Mouse (Mus musculus) kidney, postnatal 0 days (tissue): ENCODE data around the gene N4bp1. TPM values are rescaled to one million over a fixed set of nuclear protein-coding genes. Genes with fewer than 3 reads are reported as not detected.
A peak's percentile ranks its signal among the peaks of the same experiment; 100 is the strongest.

Experiments
- ATAC-seq: fragments of 200-750 bp; cut with Nextera tagmentation; replicated peaks from 2 replicates; pipeline ENCODE4 v1.8.0; 2017; ENCODE audit warnings: low read depth, moderate number of reproducible peaks, moderate TSS enrichment, moderate library complexity; ENCODE audit not compliant: low FRiP score
- DNase-seq: peaks from one replicate; pipeline ENCODE4 v3.0.0-alpha.2; 2016; ENCODE audit warnings: low spot score
- H3K27ac ChIP-seq: fragments of 300-500 bp; sonication (generic); 2 replicates; pipeline ENCODE4 v1.5.1; 2014; ENCODE audit warnings: mild to moderate bottlenecking
- H3K27me3 ChIP-seq: fragments of 300-500 bp; sonication (generic); 2 replicates; pipeline ENCODE4 v1.6.1; 2014; ENCODE audit warnings: low read length, mixed read lengths; ENCODE audit not compliant: insufficient read depth
- H3K36me3 ChIP-seq: fragments of 300-500 bp; sonication (generic); 2 replicates; pipeline ENCODE4 v1.6.1; 2014; ENCODE audit warnings: low read length, mixed read lengths; ENCODE audit not compliant: insufficient read depth
- H3K4me1 ChIP-seq: fragments of 300-500 bp; sonication (generic); replicated peaks from 2 replicates; pipeline ENCODE4 v1.6.1; 2014; ENCODE audit warnings: antibody characterized with exemption, low read length, mixed read lengths; ENCODE audit not compliant: insufficient read depth
- H3K4me2 ChIP-seq: fragments of 300-500 bp; sonication (generic); 2 replicates; pipeline ENCODE4 v1.6.1; 2014; ENCODE audit warnings: mild to moderate bottlenecking, low read length, moderate library complexity, mixed read lengths
- H3K4me3 ChIP-seq: fragments of 300-500 bp; sonication (generic); replicated peaks from 2 replicates; pipeline ENCODE4 v1.5.1; 2014; ENCODE audit warnings: low read depth, low read length
- H3K9ac ChIP-seq: fragments of 300-500 bp; sonication (generic); 2 replicates; pipeline ENCODE4 v1.6.1; 2014; ENCODE audit warnings: low read depth, low read length
- H3K9me3 ChIP-seq: fragments of 300-500 bp; sonication (generic); replicated peaks from 2 replicates; pipeline ENCODE4 v1.6.1; 2016; ENCODE audit warnings: low read length, inconsistent platforms, mixed read lengths
- CTCF ChIP-seq: IDR thresholded peaks from 2 replicates; pipeline ENCODE4 v1.5.1; 2016; ENCODE audit warnings: antibody characterized with exemption, low read depth, mild to moderate bottlenecking, moderate library complexity
- WGBS: fragments of 180-500 bp; shearing (Covaris S2); extraction: QIAGEN DNeasy Blood & Tissue Kit; methylation state at CpG from one replicate; pipeline ENCODE4 v1.1.7; 2014; 5-methylcytosine and 5-hydroxymethylcytosine counted together
- polyA plus RNA-seq: library from polyadenylated mRNA; unstranded; fragments of >200 nt; fragmentation: Nextera tagmentation; extraction: Ambion mirVana; gene quantifications from 2 replicates; pipeline ENCODE4 v1.2.1, GENCODE M21; 2015

N4bp1 gene
- polyA plus RNA-seq, 1 experiment from 2014 or later = 6.3 TPM

- H3K27me3 ChIP-seq = no peaks in the 10 kb centered on the region
- no peak for TF ChIP-seq CTCF
- no peak for DNase-seq
- H3K9ac ChIP-seq = no peak overlapping the region
- ATAC-seq = no peak
- no peak overlapping the region for H3K27ac ChIP-seq
- H3K4me2 ChIP-seq = no peak overlapping the region
- no peaks in the 10 kb centered on the region for H3K4me1 ChIP-seq
- no peak overlapping the region for H3K4me3 ChIP-seq
- no peaks in the 10 kb centered on the region for H3K36me3 ChIP-seq
- H3K9me3 ChIP-seq = no peaks in the 10 kb centered on the region
- 65% methylated on average over 2 of the region's 2 CpGs for WGBS
Measured at GRCm38 (mm10) chr8:86917689-86918088, 32.6 kb upstream of the N4bp1 start.

- H3K9ac ChIP-seq = no peak overlapping the region
- no peak overlapping the region for H3K4me2 ChIP-seq
- no peaks in the 10 kb centered on the region for H3K9me3 ChIP-seq
- no peaks in the 10 kb centered on the region for H3K4me1 ChIP-seq
- no peaks in the 10 kb centered on the region for H3K27me3 ChIP-seq
- no peak for TF ChIP-seq CTCF
- H3K27ac ChIP-seq = no peak overlapping the region
- 82% methylated on average over 4 of the region's 4 CpGs for WGBS
- DNase-seq (no peak), ATAC-seq (no peak)
- H3K4me3 ChIP-seq = no peak overlapping the region
- H3K36me3 ChIP-seq = no peaks in the 10 kb centered on the region
Measured at GRCm38 (mm10) chr8:86916369-86916768, 31.3 kb upstream of the N4bp1 start.

GRCm38 (mm10) chr8:86911136-86911535 is 26.1 kb upstream of the N4bp1 start:
- Histone ChIP-seq H3K9me3 (no peaks in the 10 kb centered on the region), H3K36me3 (no peaks in the 10 kb centered on the region), H3K4me1 (no peaks in the 10 kb centered on the region), H3K4me3 (no peak overlapping the region), H3K4me2 (no peak overlapping the region), H3K9ac (no peak overlapping the region), H3K27ac (no peak overlapping the region), H3K27me3 (no peaks in the 10 kb centered on the region)
- 64% methylated on average over 8 of the region's 8 CpGs for WGBS
- DNase-seq (no peak), ATAC-seq (peak; percentile 59)
- TF ChIP-seq CTCF = no peak

- H3K9ac ChIP-seq = no peak overlapping the region
- TF ChIP-seq CTCF = no peak
- no peaks in the 10 kb centered on the region for H3K9me3 ChIP-seq
- H3K4me1 ChIP-seq = no peaks in the 10 kb centered on the region
- 77% methylated on average over 7 of the region's 7 CpGs for WGBS
- no peak overlapping the region for H3K4me3 ChIP-seq
- H3K36me3 ChIP-seq = no peaks in the 10 kb centered on the region
- DNase-seq = no peak
- H3K27ac ChIP-seq = no peak overlapping the region
- H3K27me3 ChIP-seq = no peaks in the 10 kb centered on the region
- no peak overlapping the region for H3K4me2 ChIP-seq
- no peak for ATAC-seq
Measured at GRCm38 (mm10) chr8:86910250-86910649, 25.2 kb upstream of the N4bp1 start.

- H3K4me2 ChIP-seq = no peak overlapping the region
- no peak overlapping the region for H3K4me3 ChIP-seq
- H3K9me3 ChIP-seq = no peaks in the 10 kb centered on the region
- no peaks in the 10 kb centered on the region for H3K27me3 ChIP-seq
- H3K27ac ChIP-seq = no peak overlapping the region
- no peaks in the 10 kb centered on the region for H3K36me3 ChIP-seq
- H3K9ac ChIP-seq = no peak overlapping the region
- WGBS = 12% methylated on average over 6 of the region's 6 CpGs
- no peaks in the 10 kb centered on the region for H3K4me1 ChIP-seq
- ATAC-seq (no peak), DNase-seq (peak; percentile 92)
- peak; percentile 94 for TF ChIP-seq CTCF
Measured at GRCm38 (mm10) chr8:86908536-86908935, 23.5 kb upstream of the N4bp1 start.

GRCm38 (mm10) chr8:86904911-86905310 is 19.9 kb upstream of the N4bp1 start:
- Histone ChIP-seq H3K4me2 (no peak overlapping the region), H3K9ac (no peak overlapping the region), H3K9me3 (no peaks in the 10 kb centered on the region), H3K4me3 (no peak overlapping the region), H3K4me1 (0 out of 2 replicates have a peak, but pooled peaks cover 3% of the 10 kb centered on the region), H3K27me3 (no peaks in the 10 kb centered on the region), H3K36me3 (no peaks in the 10 kb centered on the region), H3K27ac (no peak overlapping the region)
- ATAC-seq (no peak), DNase-seq (no peak)
- 86% methylated on average over 10 of the region's 10 CpGs for WGBS
- TF ChIP-seq CTCF = no peak

GRCm38 (mm10) chr8:86903104-86903503 is 18.0 kb upstream of the N4bp1 start:
- peak; percentile 99 for TF ChIP-seq CTCF
- 5% methylated on average over 10 of the region's 10 CpGs for WGBS
- no peak for ATAC-seq

More at GRCm38 (mm10) chr8:86903104-86903503, 18.0 kb upstream of the N4bp1 start:
- H3K36me3 ChIP-seq = no peaks in the 10 kb centered on the region
- H3K9me3 ChIP-seq = no peaks in the 10 kb centered on the region
- no peak overlapping the region for H3K27ac ChIP-seq
- no peak overlapping the region for H3K9ac ChIP-seq
- DNase-seq = peak; percentile 81
- H3K27me3 ChIP-seq = no peaks in the 10 kb centered on the region
- H3K4me1 ChIP-seq = 0 out of 2 replicates have a peak, but pooled peaks cover 3% of the 10 kb centered on the region
- no peak overlapping the region for H3K4me2 ChIP-seq
- H3K4me3 ChIP-seq = no peak overlapping the region
